Mouse (Mus musculus) lung, adult 2 months (tissue): Measurements from ENCODE around the gene Parp1.

Source experiments
- CTCF ChIP-seq: fragments of 200-500 bp; IDR thresholded peaks from 2 replicates; pipeline ENCODE4 v1.5.1; 2011; ENCODE audit warnings: mild to moderate bottlenecking, low read length, control low read depth; ENCODE audit not compliant: insufficient read depth
- POLR2A ChIP-seq: fragments of 200-500 bp; IDR thresholded peaks from 2 replicates; pipeline ENCODE4 v1.6.1; 2011; ENCODE audit warnings: low read depth, mild to moderate bottlenecking, control low read depth, low read length, borderline replicate concordance; ENCODE audit errors: extremely low read depth

DNA sequence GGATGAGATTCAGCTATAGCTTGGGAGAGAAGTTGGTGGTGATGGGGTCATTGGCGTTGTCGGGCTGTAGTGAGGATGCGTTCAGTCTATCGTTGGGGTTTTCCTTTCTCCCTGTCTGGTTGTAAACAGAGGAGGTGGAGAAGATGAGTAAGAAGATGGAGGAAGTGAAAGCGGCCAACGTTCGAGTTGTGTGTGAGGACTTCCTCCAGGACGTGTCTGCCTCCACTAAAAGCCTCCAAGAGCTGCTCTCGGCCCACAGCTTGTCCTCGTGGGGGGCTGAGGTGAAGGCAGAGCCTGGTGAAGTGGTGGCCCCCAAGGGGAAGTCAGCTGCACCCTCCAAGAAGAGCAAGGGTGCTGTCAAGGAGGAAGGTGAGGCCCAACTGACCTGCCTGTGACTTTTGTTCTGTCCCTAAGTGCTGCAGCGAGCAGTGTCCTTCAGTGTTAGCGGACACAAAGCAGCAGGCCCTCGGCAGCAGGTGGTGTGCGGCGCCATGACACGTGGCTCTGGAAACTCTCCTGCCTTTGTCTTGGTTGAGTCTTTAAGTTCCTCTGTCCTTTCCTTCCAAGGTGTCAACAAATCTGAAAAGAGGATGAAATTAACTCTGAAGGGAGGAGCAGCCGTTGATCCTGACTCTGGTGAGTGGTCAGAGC is 19.2 kb downstream of the Parp1 start:
- TF ChIP-seq CTCF (no peak), POLR2A (no peak)
